Mouse (Mus musculus) left cerebral cortex, adult 6 months (tissue): ENCODE data around the gene Thumpd1. TPM values are rescaled to one million over a fixed set of nuclear protein-coding genes. Genes with fewer than 3 reads are reported as not detected.

ENCODE experiments used
- long read RNA-seq, 2 experiments: library from polyadenylated mRNA; unstranded; transcript quantifications; one replicate each; pipeline ENCODE4 v2.0.0; 2019 to 2020
- polyA plus RNA-seq: library from polyadenylated mRNA; unstranded; fragments of <200 nt; fragmentation: Nextera tagmentation; gene quantifications from 2 replicates; pipeline ENCODE4 v1.2.3, GENCODE M21; 2021

Gene Thumpd1
- polyA plus RNA-seq: 29.2 and 34.9 TPM in 2 replicates
- long read RNA-seq, experiment 1, transcript Thumpd1-201 (4 exons, 2,689 nt): major isoform, 238 of 249 reads
- long read RNA-seq, experiment 1, partial matches to known transcripts: 9 of 249 reads
- long read RNA-seq, experiment 1, other reads (novel, unspliced or antisense): 2 of 249 reads
- long read RNA-seq, experiment 2, transcript Thumpd1-201 (4 exons, 2,689 nt): major isoform, 55 of 79 reads
- long read RNA-seq, experiment 2, partial matches to known transcripts: 9 of 79 reads
- long read RNA-seq, experiment 2, other reads (novel, unspliced or antisense): 14 of 79 reads

DNA sequence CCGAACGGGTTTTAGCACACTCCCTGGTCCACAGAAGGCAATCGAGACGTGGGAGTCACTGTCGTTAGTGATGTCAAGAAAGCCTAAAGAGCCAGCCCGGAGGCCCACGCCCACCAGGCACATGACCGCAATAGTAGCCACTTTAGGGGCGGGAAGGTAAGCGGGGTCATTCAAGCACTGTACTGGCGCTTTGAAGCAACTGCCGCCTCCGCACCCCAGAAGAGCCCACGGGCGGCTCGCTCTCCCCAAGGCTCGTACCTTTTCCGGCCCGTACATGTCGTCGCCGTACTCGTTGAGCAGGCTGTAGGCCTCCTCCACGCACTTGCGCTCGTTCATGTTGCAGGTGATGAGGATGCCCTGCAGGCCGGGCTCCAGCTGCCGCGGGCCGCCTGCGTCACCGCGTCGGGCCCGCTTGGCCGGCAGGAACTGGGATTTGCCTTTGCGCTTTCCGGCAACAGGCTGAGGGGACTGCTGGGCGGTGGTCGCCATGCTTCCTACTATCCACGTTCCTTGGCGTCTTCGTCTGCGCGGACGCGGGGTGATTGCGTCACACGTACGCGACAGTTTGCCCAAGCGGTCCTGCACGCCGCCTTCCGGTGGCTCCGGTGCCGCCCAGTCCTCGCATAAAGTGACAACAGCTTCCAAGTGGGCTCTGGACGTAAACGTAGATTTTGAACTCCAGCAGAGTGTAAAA, at the start of gene Thumpd1:
Thumpd1 (minus strand) TSS at position 546 of the 694 bp plus-strand sequence.

DNA sequence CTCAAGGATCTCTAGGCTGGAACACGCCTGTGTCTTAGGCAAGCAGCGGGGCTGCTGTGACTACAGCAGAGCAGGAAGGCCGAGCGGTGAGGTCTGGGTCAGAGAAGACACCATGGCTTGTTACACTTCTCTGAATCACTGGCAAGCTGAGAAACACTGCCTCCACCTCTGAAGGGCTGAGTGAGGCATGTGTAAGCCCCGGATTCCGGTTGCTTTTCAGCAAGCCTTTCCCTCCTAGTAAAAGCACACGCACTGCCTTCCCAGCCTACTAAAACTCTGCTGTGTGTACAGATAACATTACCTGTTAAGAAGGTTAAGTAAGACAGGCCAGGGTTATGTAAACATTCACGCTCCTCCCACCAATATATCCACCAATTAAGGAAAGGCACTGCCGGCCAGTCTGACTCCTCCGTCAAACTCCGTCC, 39.9 kb upstream of the Thumpd1 start, which contains the start of gene Acsm3:
Acsm3 (plus strand) TSS at position 397 of the 425 bp plus-strand sequence.

DNA sequence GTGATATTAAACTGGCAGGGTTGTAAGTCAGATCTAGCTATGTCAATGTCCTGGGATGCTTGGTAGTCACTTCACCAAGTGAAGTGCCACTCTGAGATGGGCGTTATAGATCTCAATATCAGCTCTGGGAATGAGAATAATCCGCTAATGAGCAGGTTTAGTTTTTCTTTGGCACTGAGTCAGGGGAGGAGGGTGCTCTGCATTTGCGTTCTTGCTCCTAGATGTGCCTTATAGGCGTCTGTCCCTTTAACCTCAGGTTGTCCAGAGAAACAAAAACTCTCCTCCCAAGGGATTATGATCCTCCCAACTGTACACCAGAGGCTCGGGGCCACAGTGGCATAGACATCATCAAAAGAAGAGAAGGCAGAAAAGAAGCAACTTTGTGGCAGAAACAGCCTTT, 30.9 kb downstream of the Thumpd1 start, which contains the start of gene Acsm4:
Acsm4 (plus strand) TSS at position 301 of the 400 bp plus-strand sequence.

Other genes with a start within 250 kb of the Thumpd1 start
- gene Umod, start 241.5 kb downstream of the Thumpd1 start, polyA plus RNA-seq: not detected in 2 replicates
- gene Acsm5, start 201.3 kb downstream of the Thumpd1 start, polyA plus RNA-seq: 0.32 and 0.36 TPM in 2 replicates
- not detected in 2 replicates for gene Pdilt, start 197.3 kb downstream of the Thumpd1 start, polyA plus RNA-seq
- gene Acsm2, start 166.5 kb downstream of the Thumpd1 start, polyA plus RNA-seq: not detected in 2 replicates
- gene Acsm1, start 113.8 kb downstream of the Thumpd1 start, polyA plus RNA-seq: not detected in 2 replicates
- gene Acsm4, start 30.8 kb downstream of the Thumpd1 start, polyA plus RNA-seq: not detected in 2 replicates
- gene Acsm3, start 40.1 kb upstream of the Thumpd1 start, polyA plus RNA-seq: 0.10 and 0.22 TPM in 2 replicates
- gene Rexo5, start 73.2 kb upstream of the Thumpd1 start, polyA plus RNA-seq: 1.2 and 1.7 TPM in 2 replicates
- 4.9 and 5.3 TPM in 2 replicates for gene Eri2, start 73.3 kb upstream of the Thumpd1 start, polyA plus RNA-seq
- 20.6 and 21.4 TPM in 2 replicates for gene Lyrm1, start 175.1 kb upstream of the Thumpd1 start, polyA plus RNA-seq
- 2.6 and 2.8 TPM in 2 replicates for gene Dcun1d3, start 175.5 kb upstream of the Thumpd1 start, polyA plus RNA-seq